Mouse (Mus musculus): Measurements from ENCODE around the gene Dlx5. TPM values are rescaled to one million over a fixed set of nuclear protein-coding genes. Genes with fewer than 3 reads are reported as not detected.
A peak's percentile ranks its signal among the peaks of the same experiment; 100 is the strongest.

Gene Dlx5
- polyA plus RNA-seq, 1 experiment from 2014 or later, result 0.29 TPM

DNA sequence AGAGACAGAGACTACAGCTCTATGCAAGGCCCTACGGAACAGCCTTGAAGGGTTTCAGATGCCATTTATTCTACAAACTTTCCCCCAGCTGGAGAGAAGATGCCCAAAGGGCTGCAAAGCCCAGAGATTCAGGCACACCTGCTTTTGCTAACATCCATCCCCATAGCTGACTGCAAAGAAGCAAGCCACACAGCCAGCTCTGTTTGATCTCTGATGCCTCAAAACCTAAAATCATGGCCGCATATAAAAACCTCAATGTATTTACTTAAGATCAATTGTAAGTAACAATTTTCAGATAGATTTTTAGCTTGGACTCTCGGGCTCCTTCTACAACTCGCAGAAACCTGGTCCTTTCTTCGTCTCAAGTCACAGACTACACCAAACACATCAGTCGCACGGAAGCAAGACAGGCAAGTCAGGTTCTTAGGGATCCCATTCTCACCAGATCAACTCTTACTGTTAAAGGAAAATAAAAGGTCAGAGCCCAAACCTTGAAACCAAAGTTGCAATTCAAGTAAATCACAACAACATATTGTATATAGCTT is 10.9 kb downstream of the Dlx5 start:
- no peaks in the 10 kb centered on the region for H3K4me1 ChIP-seq (ENCODE audit: insufficient read depth)
- H3K9ac ChIP-seq, result no peak overlapping the region
- TF ChIP-seq CTCF (IDR thresholded peaks at IDR 0.05; ENCODE audit: low read depth), result no peak
- H3K4me3 ChIP-seq (ENCODE audit: low read depth, low read length), result no peak overlapping the region
- H3K27ac ChIP-seq (ENCODE audit: low read depth), result no peak overlapping the region
- ATAC-seq (ENCODE audit: insufficient read depth) (no peak), DNase-seq (no peak)
- 2% methylated on average over 7 of the region's 7 CpGs for WGBS
- no peaks in the 10 kb centered on the region for H3K36me3 ChIP-seq (ENCODE audit: insufficient read depth)
- H3K9me3 ChIP-seq (ENCODE audit: low read depth, low read length), result no peaks in the 10 kb centered on the region
- no peak overlapping the region for H3K4me2 ChIP-seq
- peaks cover 94% of the 10 kb centered on the region for H3K27me3 ChIP-seq (ENCODE audit: insufficient read depth, low read length)

DNA sequence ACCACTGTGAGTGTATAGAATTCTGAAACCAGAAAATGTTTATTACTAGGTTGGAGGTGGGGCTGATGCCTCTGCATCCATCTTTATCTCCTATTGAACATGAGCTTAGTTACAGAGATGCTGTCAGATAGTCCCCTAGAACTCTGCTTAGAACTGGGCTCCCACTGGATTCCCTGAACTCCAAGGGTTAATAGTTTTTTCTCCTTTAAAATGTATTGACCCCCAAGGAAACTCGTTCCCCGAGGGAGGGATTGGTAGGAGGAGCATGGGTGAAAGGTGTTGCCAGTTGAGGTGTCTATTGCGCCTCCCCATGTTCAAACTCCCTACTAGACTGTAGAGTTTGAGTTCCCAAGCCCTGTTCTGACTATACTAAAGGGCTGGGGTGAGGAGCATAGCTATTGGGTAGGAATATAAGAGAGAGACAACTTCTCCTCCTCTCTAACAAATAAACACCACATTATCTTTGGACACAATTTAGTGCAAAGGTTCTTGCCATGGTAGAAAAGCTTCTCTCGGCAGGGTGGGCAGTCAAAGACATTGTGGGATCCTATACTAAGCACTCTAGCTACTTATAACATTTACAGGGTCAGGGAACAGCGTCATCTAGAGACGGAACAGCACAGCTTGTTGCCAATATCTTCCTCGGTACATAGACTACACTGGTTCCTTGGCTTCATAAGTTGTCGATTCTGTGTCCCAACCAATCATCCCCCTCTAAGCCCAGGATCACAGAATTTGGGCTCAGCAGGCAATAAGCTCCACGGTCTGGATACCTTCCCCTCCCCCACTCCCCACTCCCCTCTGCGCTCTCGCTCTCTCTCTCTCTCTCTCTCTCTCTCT is 11.7 kb downstream of the Dlx5 start:
- ATAC-seq (ENCODE audit: insufficient read depth) (no peak), DNase-seq (no peak)
- H3K27me3 ChIP-seq (ENCODE audit: insufficient read depth, low read length), result peaks cover 94% of the 10 kb centered on the region
- no peak overlapping the region for H3K27ac ChIP-seq (ENCODE audit: low read depth)
- no peaks in the 10 kb centered on the region for H3K36me3 ChIP-seq (ENCODE audit: insufficient read depth)
- H3K9me3 ChIP-seq (ENCODE audit: low read depth, low read length), result no peaks in the 10 kb centered on the region
- H3K4me2 ChIP-seq, result no peak overlapping the region
- TF ChIP-seq CTCF (IDR thresholded peaks at IDR 0.05; ENCODE audit: low read depth), result no peak
- no peak overlapping the region for H3K4me3 ChIP-seq (ENCODE audit: low read depth, low read length)
- no peak overlapping the region for H3K9ac ChIP-seq
- H3K4me1 ChIP-seq (ENCODE audit: insufficient read depth), result no peaks in the 10 kb centered on the region
- 0% methylated on average over 10 of the region's 11 CpGs for WGBS

DNA sequence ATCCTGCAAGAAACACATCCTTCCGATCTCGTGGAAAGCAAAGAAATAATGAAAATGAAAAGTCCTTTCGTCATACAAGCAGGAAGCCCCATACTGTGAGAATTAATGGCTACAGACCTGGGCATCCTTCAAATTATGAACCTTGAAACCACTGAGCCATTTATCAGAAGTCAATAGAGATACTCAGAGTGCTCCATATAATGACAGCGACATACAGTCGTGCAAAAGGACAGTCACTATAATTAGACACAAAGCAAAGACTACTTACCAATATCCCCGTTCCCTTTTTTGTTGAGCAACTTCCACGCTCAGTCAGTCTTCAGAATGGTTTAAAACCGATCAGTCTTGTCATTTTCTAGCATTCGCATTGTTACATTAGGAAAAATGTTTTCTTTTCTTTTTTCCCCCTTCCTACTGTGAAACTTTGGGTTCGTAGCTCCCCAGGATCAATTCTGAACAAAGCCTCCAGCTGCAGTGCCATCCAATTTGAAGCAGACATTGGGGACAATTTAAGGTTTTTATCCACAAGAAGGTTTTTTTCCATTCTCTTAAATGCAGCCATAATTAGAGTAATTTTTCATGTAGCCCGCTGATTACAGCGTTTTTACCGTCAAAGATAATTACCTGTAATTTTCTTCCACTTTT is 12.7 kb downstream of the Dlx5 start:
- DNase-seq (no peak), ATAC-seq (ENCODE audit: insufficient read depth) (no peak)
- Histone ChIP-seq H3K4me1 (ENCODE audit: insufficient read depth) (no peaks in the 10 kb centered on the region), H3K4me2 (no peak overlapping the region), H3K27ac (ENCODE audit: low read depth) (no peak overlapping the region), H3K4me3 (ENCODE audit: low read depth, low read length) (no peak overlapping the region), H3K27me3 (ENCODE audit: insufficient read depth, low read length) (peaks cover 94% of the 10 kb centered on the region), H3K36me3 (ENCODE audit: insufficient read depth) (no peaks in the 10 kb centered on the region), H3K9me3 (ENCODE audit: low read depth, low read length) (no peaks in the 10 kb centered on the region), H3K9ac (no peak overlapping the region)
- no peak for TF ChIP-seq CTCF (IDR thresholded peaks at IDR 0.05; ENCODE audit: low read depth)
- WGBS, result 3% methylated on average over 13 of the region's 13 CpGs

DNA sequence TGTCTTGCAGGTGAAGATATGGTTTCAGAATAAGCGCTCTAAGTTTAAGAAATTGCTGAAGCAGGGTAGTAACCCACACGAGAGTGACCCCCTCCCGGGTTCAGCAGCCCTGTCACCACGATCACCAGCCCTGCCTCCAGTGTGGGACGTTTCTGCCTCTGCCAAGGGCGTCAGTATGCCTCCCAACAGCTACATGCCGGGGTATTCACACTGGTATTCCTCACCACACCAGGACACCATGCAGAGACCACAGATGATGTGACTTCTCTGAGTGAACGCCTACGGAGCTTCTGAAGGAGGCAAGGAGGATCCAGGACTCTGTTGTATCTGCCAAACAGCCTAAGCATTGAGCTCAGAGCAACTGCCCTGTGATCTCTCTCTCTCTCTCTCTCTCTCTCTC is 14.9 kb downstream of the Dlx5 start:
- WGBS, result 1% methylated on average over 9 of the region's 9 CpGs

DNA sequence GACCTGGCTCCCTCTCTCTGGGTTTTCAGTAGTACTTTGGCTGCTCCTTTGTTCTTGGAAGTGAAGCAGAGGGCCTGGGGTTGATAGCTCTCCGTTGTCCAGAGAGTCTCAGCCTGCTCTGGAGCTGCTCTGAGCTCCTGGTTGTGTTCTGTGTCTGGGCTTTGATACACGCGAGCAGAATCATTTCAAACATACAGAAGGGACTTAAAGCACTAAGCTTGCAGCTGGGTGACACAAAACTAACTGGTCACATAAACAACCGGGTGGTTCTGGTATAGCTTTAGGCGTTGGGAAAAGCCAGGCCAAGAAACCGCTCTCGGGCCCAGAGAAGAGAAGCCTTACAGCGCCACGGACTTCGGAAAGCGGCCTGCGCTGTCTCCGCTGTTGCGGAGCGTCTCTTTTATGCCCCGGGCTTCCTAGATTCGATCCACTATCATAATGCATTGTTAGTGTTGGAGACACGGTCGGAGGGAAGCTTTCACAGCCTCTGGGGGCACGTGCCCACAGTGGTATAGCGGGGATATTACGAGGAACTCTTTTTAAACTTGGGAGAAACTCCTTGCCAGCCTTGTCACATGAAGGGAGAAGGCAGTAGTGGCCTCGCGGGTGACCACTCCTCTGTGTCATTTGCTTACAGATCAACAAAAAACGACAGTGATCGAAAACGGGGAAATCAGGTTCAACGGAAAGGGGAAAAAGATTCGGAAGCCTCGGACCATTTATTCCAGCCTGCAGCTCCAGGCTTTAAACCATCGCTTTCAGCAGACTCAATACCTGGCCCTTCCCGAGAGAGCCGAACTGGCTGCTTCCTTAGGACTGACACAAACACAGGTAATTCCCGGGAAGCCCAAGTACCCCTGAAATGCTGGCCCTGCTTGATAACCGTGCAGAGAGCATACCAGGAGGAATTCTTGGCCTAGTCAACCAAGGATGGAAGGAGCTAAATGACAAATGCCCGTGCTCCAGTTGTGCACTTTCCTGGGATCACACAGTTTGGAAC is 17.1 kb downstream of the Dlx5 start:
- no peak for TF ChIP-seq CTCF (IDR thresholded peaks at IDR 0.05; ENCODE audit: low read depth)
- Histone ChIP-seq H3K9me3 (ENCODE audit: low read depth, low read length) (no peaks in the 10 kb centered on the region), H3K4me2 (no peak overlapping the region), H3K27me3 (ENCODE audit: insufficient read depth, low read length) (peaks cover 94% of the 10 kb centered on the region), H3K9ac (no peak overlapping the region), H3K4me1 (ENCODE audit: insufficient read depth) (no peaks in the 10 kb centered on the region; the same call in 1 of the 2 replicates), H3K27ac (ENCODE audit: low read depth) (no peak overlapping the region), H3K36me3 (ENCODE audit: insufficient read depth) (no peaks in the 10 kb centered on the region), H3K4me3 (ENCODE audit: low read depth, low read length) (no peak overlapping the region; the same call in 1 of the 2 replicates)
- WGBS, result 3% methylated on average over 36 of the region's 36 CpGs
- ATAC-seq (ENCODE audit: insufficient read depth), result no peak
- DNase-seq, result no peak

More for the DNA sequence above, 14.9 kb downstream of the Dlx5 start:
- H3K9ac ChIP-seq, result no peak overlapping the region
- DNase-seq (no peak), ATAC-seq (ENCODE audit: insufficient read depth) (no peak)
- TF ChIP-seq CTCF (IDR thresholded peaks at IDR 0.05; ENCODE audit: low read depth), result no peak
- no peaks in the 10 kb centered on the region for H3K9me3 ChIP-seq (ENCODE audit: low read depth, low read length)
- H3K27ac ChIP-seq (ENCODE audit: low read depth), result no peak overlapping the region
- H3K4me2 ChIP-seq, result no peak overlapping the region
- no peak overlapping the region for H3K4me3 ChIP-seq (ENCODE audit: low read depth, low read length)
- no peaks in the 10 kb centered on the region for H3K4me1 ChIP-seq (ENCODE audit: insufficient read depth)
- H3K27me3 ChIP-seq (ENCODE audit: insufficient read depth, low read length), result peaks cover 94% of the 10 kb centered on the region
- no peaks in the 10 kb centered on the region for H3K36me3 ChIP-seq (ENCODE audit: insufficient read depth)

DNA sequence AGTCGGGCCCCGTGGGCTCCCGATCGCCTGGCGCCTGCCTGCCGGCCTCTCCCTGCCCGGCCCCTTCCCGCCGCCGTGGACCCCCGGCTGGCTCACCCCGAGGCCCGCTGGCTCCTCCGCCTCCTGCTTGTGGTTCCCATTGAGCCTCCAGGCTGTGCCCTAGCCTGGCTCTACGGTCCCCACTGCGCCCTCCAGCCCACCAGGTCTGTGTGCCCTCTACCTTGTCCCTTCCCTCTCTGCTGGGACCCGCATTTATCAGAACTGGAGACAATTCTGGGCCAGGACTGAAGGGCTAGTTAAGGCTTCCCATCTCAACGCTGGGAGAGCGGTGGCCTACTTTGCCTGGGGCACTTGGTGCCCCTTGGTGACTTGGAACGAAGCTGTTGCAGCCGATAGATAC is 17.9 kb downstream of the Dlx5 start:
- ATAC-seq (ENCODE audit: insufficient read depth), result no peak; the same call in 1 of the 2 replicates
- Histone ChIP-seq H3K27me3 (ENCODE audit: insufficient read depth, low read length) (peaks cover 94% of the 10 kb centered on the region), H3K9ac (no peak overlapping the region), H3K36me3 (ENCODE audit: insufficient read depth) (no peaks in the 10 kb centered on the region), H3K9me3 (ENCODE audit: low read depth, low read length) (no peaks in the 10 kb centered on the region), H3K4me2 (peak overlapping the region; percentile 69), H3K4me1 (ENCODE audit: insufficient read depth) (no peaks in the 10 kb centered on the region; the same call in 1 of the 2 replicates), H3K4me3 (ENCODE audit: low read depth, low read length) (peak overlapping the region; percentile 37), H3K27ac (ENCODE audit: low read depth) (no peak overlapping the region)
- no peak for TF ChIP-seq CTCF (IDR thresholded peaks at IDR 0.05; ENCODE audit: low read depth)
- DNase-seq, result no peak
- WGBS, result 1% methylated on average over 21 of the region's 21 CpGs
